14 mouse cellular contexts compared by ENCODE assay signal in the genomic region with DNA sequence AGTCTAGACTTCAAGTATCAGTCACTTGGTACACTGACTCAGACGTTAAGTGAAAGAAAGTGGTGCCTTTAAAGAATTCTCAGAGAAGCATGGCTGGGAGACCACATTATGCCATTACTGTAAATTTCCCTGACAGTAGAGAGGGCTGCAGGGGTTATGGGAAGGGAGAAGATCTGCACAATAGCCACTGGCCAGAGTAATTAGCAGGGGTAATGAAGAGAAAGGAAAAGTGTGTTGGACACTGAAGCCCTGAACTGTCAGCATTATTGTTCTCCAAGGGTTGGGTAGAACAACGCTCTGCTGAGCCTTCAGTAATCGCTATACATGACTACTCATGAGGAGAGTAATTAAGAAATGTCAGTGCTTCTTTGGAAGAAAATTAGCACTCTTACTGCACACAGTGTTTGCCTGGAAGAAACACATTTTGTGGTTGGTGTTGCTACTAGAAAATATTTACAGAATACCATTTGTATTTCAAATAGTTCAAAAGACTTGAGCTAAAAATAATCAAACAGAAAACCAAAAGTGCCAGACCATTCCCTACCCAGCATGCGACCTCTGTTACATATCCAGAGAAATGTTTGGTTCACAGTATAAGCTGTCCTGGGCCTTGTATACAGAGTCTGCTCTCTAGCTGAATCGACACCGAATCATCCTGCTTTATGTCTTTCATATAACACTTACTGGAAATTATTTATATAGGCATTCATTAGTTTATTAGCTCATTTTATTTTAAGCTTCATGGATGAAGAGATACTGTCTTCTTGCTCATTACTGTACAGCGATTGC.
A peak's percentile ranks its signal among the peaks of the same experiment; 100 is the strongest.
DNase-seq lines count a peak whose midpoint lies in the region; ATAC-seq and TF ChIP-seq lines count a peak whose summit lies in the region.
"Had no signal": no experiment of that assay in that cellular context is flagged by ENCODE, and none has a peak within 500 bp of the region (broad histone marks: within the 10 kb centered on the region; RNA-seq: fewer than 3 reads in every experiment).

No protein-coding gene starts in this region.

- WGBS in kidney, embryonic 15.5 days: 66% methylated on average over 7 of the region's 7 CpGs
- 31% methylated on average over 7 of the region's 7 CpGs for WGBS in forebrain, postnatal 0 days
- 35% methylated on average over 7 of the region's 7 CpGs for WGBS in olfactory bulb, adult 2 months

- peak; percentile 82 for ATAC-seq in kidney, embryonic 15.5 days (replicated peaks; ENCODE audit: low FRiP score)
- peak; percentile 29; the same call in 1 of the 2 replicates for ATAC-seq in forebrain, postnatal 0 days
- ATAC-seq: intestine, postnatal 0 days had no signal

- TF ChIP-seq CTCF in brain, embryonic 14.5 days (IDR thresholded peaks at IDR 0.05; ENCODE audit: borderline replicate concordance, extremely low read depth, insufficient read depth, insufficient read length): no peak
- no peak for TF ChIP-seq CTCF in forebrain, postnatal 0 days (IDR thresholded peaks at IDR 0.05; ENCODE audit: low read depth)
- TF ChIP-seq CTCF in olfactory bulb, adult 2 months (IDR thresholded peaks at IDR 0.05; ENCODE audit: insufficient read depth, low read depth, low read length): no peak

- H3K4me3 ChIP-seq in kidney, embryonic 15.5 days (replicated peaks): no peak overlapping the region
- no peak overlapping the region for H3K4me3 ChIP-seq in forebrain, postnatal 0 days (ENCODE audit: low read depth, low read length)
- H3K4me3 ChIP-seq in olfactory bulb, adult 2 months (ENCODE audit: insufficient read depth, low read depth, low read length): no peak overlapping the region
- H3K4me3 ChIP-seq: limb, embryonic 15.5 days had no signal

- no peaks in the 10 kb centered on the region for H3K4me1 ChIP-seq in kidney, embryonic 15.5 days
- no peaks in the 10 kb centered on the region for H3K4me1 ChIP-seq in forebrain, postnatal 0 days (ENCODE audit: insufficient read depth)
- H3K4me1 ChIP-seq in olfactory bulb, adult 2 months (ENCODE audit: control insufficient read depth, insufficient read depth, low read length): no peaks in the 10 kb centered on the region
- H3K4me1 ChIP-seq: limb, embryonic 15.5 days had no signal

- H3K9me3 ChIP-seq in kidney, embryonic 15.5 days (replicated peaks): no peaks in the 10 kb centered on the region
- H3K9me3 ChIP-seq in forebrain, postnatal 0 days (ENCODE audit: low read length): no peaks in the 10 kb centered on the region
- H3K9me3 ChIP-seq: limb, embryonic 15.5 days had no signal

- no peak for TF ChIP-seq POLR2A in brain, embryonic 14.5 days (IDR thresholded peaks at IDR 0.05; ENCODE audit: borderline replicate concordance, extremely low read depth, insufficient read depth, insufficient read length, poor library complexity, severe bottlenecking)
- TF ChIP-seq POLR2A in olfactory bulb, adult 2 months (IDR thresholded peaks at IDR 0.05; ENCODE audit: insufficient read depth, low read depth, low read length): no peak

- intact Hi-C loops in gastrocnemius, postnatal 14 days (cut with DNase I; ENCODE audit: low total_unique reads): no loop called here

- no peaks in the 10 kb centered on the region for H3K36me3 ChIP-seq in kidney, embryonic 15.5 days
- no peaks in the 10 kb centered on the region for H3K36me3 ChIP-seq in forebrain, postnatal 0 days (ENCODE audit: insufficient read depth)
- H3K36me3 ChIP-seq: limb, embryonic 15.5 days had no signal

- H3K27me3 ChIP-seq in kidney, embryonic 15.5 days: no peaks in the 10 kb centered on the region
- H3K27me3 ChIP-seq in forebrain, postnatal 0 days (ENCODE audit: insufficient read depth, low read length): peaks cover 5% of the 10 kb centered on the region; the same call in 1 of the 2 replicates
- H3K27me3 ChIP-seq: limb, embryonic 15.5 days had no signal

- H3K9ac ChIP-seq in kidney, embryonic 15.5 days: no peak overlapping the region
- no peak overlapping the region for H3K9ac ChIP-seq in forebrain, postnatal 0 days
- H3K9ac ChIP-seq: limb, embryonic 15.5 days had no signal

- no peak overlapping the region for H3K4me2 ChIP-seq in kidney, embryonic 15.5 days
- H3K4me2 ChIP-seq in forebrain, postnatal 0 days (ENCODE audit: low read depth): no peak overlapping the region
- H3K4me2 ChIP-seq: limb, embryonic 15.5 days had no signal

- DNase-seq in kidney, adult 9 months: no peak
- peak; percentile 83 for DNase-seq in brain, embryonic 14.5 days (ENCODE audit: low read depth)
- no peak for DNase-seq in forebrain, postnatal 0 days
- DNase-seq in gastrocnemius, postnatal 14 days: no peak
- no peak for DNase-seq in layer of hippocampus, adult 18-20 months (ENCODE audit: low spot score in 2 of 2)
- DNase-seq: adrenal gland, postnatal 36 days; cerebellum, postnatal 36 days; lung, adult 2 months; spleen, adult 18-20 months; thymus, postnatal 25 days had no signal

- H3K27ac ChIP-seq in kidney, embryonic 15.5 days: no peak overlapping the region
- no peak overlapping the region for H3K27ac ChIP-seq in forebrain, postnatal 0 days (ENCODE audit: low read depth, low read length)
- H3K27ac ChIP-seq in olfactory bulb, adult 2 months (ENCODE audit: insufficient read depth, low read depth, low read length): peak overlapping the region; percentile 15; the same call in 1 of the 2 replicates
- H3K27ac ChIP-seq: limb, embryonic 15.5 days had no signal
